Mouse (Mus musculus) neutrophil, adult 59 days (primary cell): ENCODE results near the gene Ankrd17. TPM values are rescaled to one million over a fixed set of nuclear protein-coding genes. Genes with fewer than 3 reads are reported as not detected.

ENCODE experiments used
- total RNA-seq, 2 experiments: library from RNA; stranded (reverse); gene quantifications; 1 replicate in 1 of 2; 2 replicates in 1 of 2; pipeline ENCODE4 v1.2.4; 2023

Ankrd17 gene
- total RNA-seq, result 10 to 100 TPM; 67.1 to 70.0 TPM

DNA sequence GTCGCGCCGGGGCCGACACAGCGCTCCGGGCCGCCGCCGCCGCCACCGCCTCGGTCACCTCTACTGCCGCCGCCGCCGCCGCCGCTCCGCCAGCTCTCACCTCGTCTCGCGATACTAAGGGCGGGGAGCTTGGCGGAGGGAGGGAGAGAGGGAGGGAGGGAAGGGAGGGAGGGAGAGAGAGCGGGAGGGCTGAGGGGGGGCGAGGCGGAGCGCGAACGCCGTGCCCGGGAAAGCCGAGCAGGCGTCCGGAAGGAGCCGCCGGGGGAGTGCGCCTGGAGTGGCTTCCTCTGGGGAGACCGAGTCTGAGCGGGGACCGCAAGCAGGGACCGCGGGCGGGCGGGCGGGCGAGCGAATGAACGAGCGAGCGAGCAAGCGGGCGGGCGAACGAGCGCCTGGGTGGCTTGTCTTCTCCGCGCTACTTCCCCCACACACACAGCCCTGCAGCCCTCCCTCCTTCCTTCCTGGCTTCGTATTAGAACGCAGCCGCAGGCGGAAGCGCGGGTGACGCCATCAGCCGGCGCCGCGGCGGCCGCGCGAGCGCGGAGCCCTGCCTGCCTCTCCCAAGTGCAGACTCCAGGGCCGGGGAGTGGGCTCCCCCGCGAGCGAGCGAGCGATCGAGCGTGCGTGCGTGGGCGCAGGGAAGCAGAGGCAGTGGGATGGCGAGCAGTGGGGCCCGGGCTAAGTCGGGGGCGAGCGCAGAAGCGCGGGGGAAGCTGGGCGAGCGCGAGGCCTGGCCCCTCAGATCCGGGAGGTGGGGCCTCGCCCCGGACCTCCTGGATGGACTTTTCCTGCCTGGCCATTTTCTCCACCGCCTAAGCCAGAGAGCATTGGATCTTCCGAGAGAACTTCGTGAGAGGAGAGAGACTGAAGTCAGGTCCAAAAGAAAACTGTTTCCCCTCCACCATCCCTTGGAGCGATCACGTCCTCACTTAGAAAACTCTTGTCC is at the start of gene Ankrd17:
TSS of gene Ankrd17 (minus strand) at position 457 of the 946 bp plus-strand sequence.

DNA sequence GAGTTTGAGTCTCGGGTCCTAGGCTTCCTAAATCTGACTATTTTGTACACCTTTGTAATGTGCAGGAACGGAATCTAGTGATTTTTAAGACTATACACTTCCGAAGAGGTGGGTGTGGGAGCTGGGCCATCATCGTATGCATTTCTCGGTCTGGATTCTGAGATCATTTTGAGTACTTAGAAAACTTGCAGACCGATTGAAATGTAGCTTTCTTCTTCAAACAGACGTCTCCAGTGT is 608 bp upstream of the Ankrd17 start, which contains the start of gene Gm9958:
TSS of gene Gm9958 (plus strand) at position 138 of the 237 bp plus-strand sequence.

DNA sequence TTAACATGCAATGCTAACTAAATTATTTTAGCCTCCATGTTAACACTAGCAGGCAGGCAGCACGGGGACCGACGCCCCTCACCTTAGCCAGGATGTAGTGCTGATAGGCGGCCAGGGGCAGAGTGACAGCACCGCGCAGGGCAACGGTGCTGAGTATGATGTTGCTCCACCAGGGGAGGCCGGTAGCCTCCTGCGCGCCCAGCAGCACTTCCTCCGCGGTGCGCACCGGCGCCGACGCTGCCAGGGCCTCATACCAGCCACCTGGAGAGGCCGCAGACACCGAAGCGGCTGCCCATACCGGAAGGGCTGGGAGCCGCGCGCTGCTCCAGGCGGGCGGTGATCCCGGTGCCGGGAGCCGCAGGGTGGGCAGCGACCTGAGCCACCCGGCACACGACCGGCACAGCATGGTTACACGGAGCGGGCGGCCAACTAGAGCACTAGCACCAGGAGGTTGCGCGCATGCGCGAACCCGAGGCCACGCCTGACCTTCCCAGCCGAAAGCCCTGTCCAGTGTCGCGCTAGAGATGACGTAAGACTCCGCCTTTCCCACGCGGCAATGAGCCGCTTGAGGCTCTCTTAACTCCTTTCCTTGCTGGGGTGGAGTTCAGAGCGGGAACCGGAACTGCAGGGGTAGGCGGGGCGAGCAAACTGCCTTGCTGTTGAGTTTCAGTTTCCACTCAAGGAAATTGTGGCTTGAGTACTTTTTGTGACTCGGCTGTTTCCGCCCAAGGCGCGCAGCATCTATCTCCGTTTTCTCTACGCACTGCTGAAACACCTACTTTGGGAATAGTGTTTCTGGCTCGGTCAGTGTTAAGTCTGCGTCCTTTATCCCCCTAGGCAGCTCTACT is 142.6 kb downstream of the Ankrd17 start, which contains the start of gene Cox18:
TSS of gene Cox18 (minus strand) at position 468 of the 848 bp plus-strand sequence.

Other genes starting within 250 kb of the Ankrd17 start
- 1 to 10 TPM; 6.2 to 6.4 TPM for gene Cox18, start 142.6 kb downstream of the Ankrd17 start, total RNA-seq
- gene Gm9958, start 627 bp upstream of the Ankrd17 start, total RNA-seq, result 1 to 10 TPM in 1 of 2 experiments, under 1 TPM in 1; 0.82 to 1.4 TPM
- not detected for gene Alb, start 94.3 kb upstream of the Ankrd17 start, total RNA-seq
- gene Afp, start 124.2 kb upstream of the Ankrd17 start, total RNA-seq, result not detected
- not detected for gene Afm, start 152.4 kb upstream of the Ankrd17 start, total RNA-seq
- gene 5830473C10Rik, start 194.5 kb upstream of the Ankrd17 start, total RNA-seq, result not detected